Mouse (Mus musculus): ENCODE measurements around the gene Arhgap9. TPM values are rescaled to one million over a fixed set of nuclear protein-coding genes. Genes with fewer than 3 reads are reported as not detected.

The Arhgap9 gene
- total and polyA plus RNA-seq, 3 experiments: 32.4 to 44.7 (median 33.7) TPM

GRCm38 (mm10) chr10:127289573-127290191 is 32.1 kb upstream of the Arhgap9 start:
- H3K9me3 ChIP-seq (replicated peaks; ENCODE audit: low read length): no peaks in the 10 kb centered on the region
- H3K36me3 ChIP-seq (replicated peaks in 1 of 2; ENCODE audit: control insufficient read depth in 1 of 2, insufficient read depth in 1 of 2, low read length in 1 of 2): peaks cover 49 to 60% of the 10 kb centered on the region in 2 experiments
- TF ChIP-seq MAFK (IDR thresholded peaks at IDR 0.05; ENCODE audit: insufficient replicate concordance, low read length) (no peak), ZNF384 (IDR thresholded peaks at IDR 0.05; ENCODE audit: low read depth, low read length) (no peak), MAZ (IDR thresholded peaks at IDR 0.05; ENCODE audit: low read depth, low read length) (0 out of 2 replicates have a peak, but pooled peaks have one; percentile 11), HCFC1 (IDR thresholded peaks at IDR 0.05; ENCODE audit: low read depth, low read length) (peak; percentile 24), SIN3A (IDR thresholded peaks at IDR 0.05; ENCODE audit: low read length) (peak; percentile 8; the same call in 1 of the 2 replicates), TBP (conservative IDR thresholded peaks at IDR 0.05; ENCODE audit: low read depth, low read length) (no peak; the same call in 1 of the 2 replicates), MYC (IDR thresholded peaks at IDR 0.05; ENCODE audit: low read depth, low read length) (peak; percentile 69)
- DNase-seq (ENCODE audit: extremely low read depth): peak; percentile 61
- in situ Hi-C loops (cut with MboI; ENCODE audit: low pct_ligation_motif_present, low pct_unique_long_range_greater_than_20kb, low sequenced_read_pairs) (no loop called here), dilution Hi-C loops (cut with MboI; ENCODE audit: extremely low pct_ligation_motif_present, extremely low pct_unique_long_range_greater_than_20kb, low sequenced_read_pairs) (no loop called here)
- peak overlapping the region; percentile 99 for H3K27ac ChIP-seq (ENCODE audit: insufficient read depth, low read depth)
- peaks cover 20 to 46% of the 10 kb centered on the region in 2 experiments for H3K4me1 ChIP-seq (ENCODE audit: control insufficient read depth in 1 of 2, insufficient read depth in 2 of 2)
- H3K79me2 ChIP-seq (replicated peaks; ENCODE audit: control insufficient read depth, extremely low read depth, insufficient read depth, poor library complexity, severe bottlenecking): peaks cover 53% of the 10 kb centered on the region
- peak overlapping the region; percentile 18 for H3K4me2 ChIP-seq (ENCODE audit: insufficient read depth, low read depth, poor library complexity, severe bottlenecking)
- peak overlapping the region; percentile 19 to 74 (median 38) for H3K4me3 ChIP-seq (replicated peaks in 1 of 3; ENCODE audit: low read depth in 2 of 3, low read length in 2 of 3, poor library complexity in 1 of 3)
- H3K27me3 ChIP-seq (replicated peaks): no peaks in the 10 kb centered on the region
- peak overlapping the region; percentile 41 for H3K9ac ChIP-seq (ENCODE audit: insufficient read depth, low read depth)

DNA sequence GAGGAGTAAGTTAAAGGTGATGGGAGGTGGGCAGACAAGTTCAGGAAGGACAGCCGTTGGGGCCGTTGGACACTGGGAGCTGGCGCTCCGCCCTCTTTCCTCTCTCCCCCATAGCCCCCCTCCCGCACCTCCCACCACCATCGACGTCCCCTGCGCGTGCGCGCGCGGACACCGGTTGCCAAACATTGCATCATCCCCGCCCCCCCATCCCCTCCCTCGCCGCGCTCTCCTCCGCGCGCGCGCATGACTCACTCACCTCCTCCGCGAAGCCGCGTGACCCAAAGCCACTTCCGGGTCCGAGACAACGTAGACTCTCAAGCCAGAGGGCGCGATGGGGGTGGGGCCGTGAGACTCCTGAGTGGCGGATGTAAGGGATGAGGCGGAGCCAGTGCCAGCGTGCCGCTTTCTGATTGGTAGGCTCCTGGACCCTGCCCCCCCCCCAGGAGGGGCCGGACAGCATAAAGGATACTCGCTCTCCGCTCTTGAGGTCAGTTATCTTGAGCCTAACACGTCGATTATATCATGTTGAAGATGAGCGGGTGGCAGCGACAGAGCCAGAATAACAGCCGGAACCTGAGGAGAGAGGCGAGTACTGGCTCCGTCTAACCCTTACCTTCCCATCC is 31.3 kb upstream of the Arhgap9 start:
- Histone ChIP-seq H3K79me2 (replicated peaks; ENCODE audit: control insufficient read depth, extremely low read depth, insufficient read depth, poor library complexity, severe bottlenecking) (peaks cover 53% of the 10 kb centered on the region), H3K4me2 (ENCODE audit: insufficient read depth, low read depth, poor library complexity, severe bottlenecking) (peak overlapping the region; percentile 18; the same call in 1 of the 2 replicates), H3K36me3 (replicated peaks in 1 of 2; ENCODE audit: control insufficient read depth in 1 of 2, insufficient read depth in 1 of 2, low read length in 1 of 2) (peaks cover 50 to 60% of the 10 kb centered on the region in 2 experiments), H3K27ac (ENCODE audit: insufficient read depth, low read depth) (peak overlapping the region; percentile 99), H3K4me1 (ENCODE audit: control insufficient read depth in 1 of 2, insufficient read depth in 2 of 2) (peaks cover 20 to 49% of the 10 kb centered on the region in 2 experiments), H3K27me3 (replicated peaks) (no peaks in the 10 kb centered on the region), H3K9ac (ENCODE audit: insufficient read depth, low read depth) (peak overlapping the region; percentile 97), H3K4me3 (replicated peaks in 1 of 3; ENCODE audit: low read depth in 2 of 3, low read length in 2 of 3, poor library complexity in 1 of 3) (peak overlapping the region; percentile 72 to 98 (median 79)), H3K9me3 (replicated peaks; ENCODE audit: low read length) (no peaks in the 10 kb centered on the region)
- DNase-seq (ENCODE audit: extremely low read depth): peak; percentile 100
- dilution Hi-C loops (cut with MboI; ENCODE audit: extremely low pct_ligation_motif_present, extremely low pct_unique_long_range_greater_than_20kb, low sequenced_read_pairs): no loop called here
- in situ Hi-C loops (cut with MboI; ENCODE audit: low pct_ligation_motif_present, low pct_unique_long_range_greater_than_20kb, low sequenced_read_pairs): no loop called here
- TF ChIP-seq NRF1 (IDR thresholded peaks at IDR 0.05; ENCODE audit: low read depth, low read length): peak; percentile 93
- peak; percentile 85 for TF ChIP-seq USF1 (IDR thresholded peaks at IDR 0.05; ENCODE audit: low read depth, low read length)
- TF ChIP-seq MXI1 (IDR thresholded peaks at IDR 0.05; ENCODE audit: low read depth, low read length): peak; percentile 86
- TF ChIP-seq HCFC1 (IDR thresholded peaks at IDR 0.05; ENCODE audit: low read depth, low read length): peak; percentile 76
- TF ChIP-seq CTCF (conservative IDR thresholded peaks at IDR 0.05 in 1 of 2, IDR thresholded peaks at IDR 0.05 in 1 of 2; ENCODE audit: low read depth in 2 of 2, low read length in 2 of 2): no peak
- no peak for TF ChIP-seq SMC3 (IDR thresholded peaks at IDR 0.05; ENCODE audit: low read depth, low read length)
- peak; percentile 99; the same call in 1 of the 2 replicates for TF ChIP-seq MAZ (IDR thresholded peaks at IDR 0.05; ENCODE audit: low read depth, low read length)
- peak; percentile 35; the same call in 1 of the 2 replicates for TF ChIP-seq EP300 (IDR thresholded peaks at IDR 0.05; ENCODE audit: low read length)
- peak; percentile 100 for TF ChIP-seq POLR2A (IDR thresholded peaks at IDR 0.05; ENCODE audit: low read depth, low read length)
- TF ChIP-seq TBP (conservative IDR thresholded peaks at IDR 0.05; ENCODE audit: low read depth, low read length): peak; percentile 98
- peak; percentile 88 for TF ChIP-seq TCF12 (IDR thresholded peaks at IDR 0.05; ENCODE audit: low read depth, low read length)
- peak; percentile 76 for TF ChIP-seq MEF2A (IDR thresholded peaks at IDR 0.05; ENCODE audit: borderline replicate concordance, low read depth, low read length)
- peak; percentile 99 for TF ChIP-seq POLR2AphosphoS2 (IDR thresholded peaks at IDR 0.05; ENCODE audit: low read depth, low read length)
- TF ChIP-seq ELF1 (IDR thresholded peaks at IDR 0.05; ENCODE audit: low read depth, low read length): peak; percentile 100
- no peak for TF ChIP-seq E2F4 (IDR thresholded peaks at IDR 0.05; ENCODE audit: insufficient replicate concordance, low read depth, low read length)
- no peak; the same call in 1 of the 2 replicates for TF ChIP-seq USF2 (conservative IDR thresholded peaks at IDR 0.05; ENCODE audit: low read depth, low read length)
- no peak for TF ChIP-seq RAD21 (IDR thresholded peaks at IDR 0.05; ENCODE audit: low read depth, low read length)
- no peak for TF ChIP-seq ZNF384 (IDR thresholded peaks at IDR 0.05; ENCODE audit: low read depth, low read length)
- no peak for TF ChIP-seq MAFK (IDR thresholded peaks at IDR 0.05; ENCODE audit: insufficient replicate concordance, low read length)
- TF ChIP-seq MAX (IDR thresholded peaks at IDR 0.05; ENCODE audit: low read length): peak; percentile 82
- TF ChIP-seq ZMIZ1 (IDR thresholded peaks at IDR 0.05; ENCODE audit: low read depth, low read length): peak; percentile 99
- peak; percentile 95 for TF ChIP-seq BHLHE40 (IDR thresholded peaks at IDR 0.05; ENCODE audit: low read depth, low read length)
- no peak for TF ChIP-seq UBTF (IDR thresholded peaks at IDR 0.05; ENCODE audit: low read depth, low read length)
- no peak for TF ChIP-seq JUND (conservative IDR thresholded peaks at IDR 0.05; ENCODE audit: low read depth, low read length)
- TF ChIP-seq JUN (IDR thresholded peaks at IDR 0.05; ENCODE audit: insufficient read depth, low read depth, low read length): no peak
- TF ChIP-seq SIN3A (IDR thresholded peaks at IDR 0.05; ENCODE audit: low read length): peak; percentile 87
- no peak; the same call in 1 of the 2 replicates for TF ChIP-seq RCOR1 (conservative IDR thresholded peaks at IDR 0.05; ENCODE audit: low read depth, low read length)
- TF ChIP-seq ZC3H11A (IDR thresholded peaks at IDR 0.05; ENCODE audit: low read depth, low read length): no peak

Data from CH12.LX (cell line).